Mouse (Mus musculus): ENCODE measurements around the gene Nt5dc2.
A peak's percentile ranks its signal among the peaks of the same experiment; 100 is the strongest.

Gene Nt5dc2

DNA sequence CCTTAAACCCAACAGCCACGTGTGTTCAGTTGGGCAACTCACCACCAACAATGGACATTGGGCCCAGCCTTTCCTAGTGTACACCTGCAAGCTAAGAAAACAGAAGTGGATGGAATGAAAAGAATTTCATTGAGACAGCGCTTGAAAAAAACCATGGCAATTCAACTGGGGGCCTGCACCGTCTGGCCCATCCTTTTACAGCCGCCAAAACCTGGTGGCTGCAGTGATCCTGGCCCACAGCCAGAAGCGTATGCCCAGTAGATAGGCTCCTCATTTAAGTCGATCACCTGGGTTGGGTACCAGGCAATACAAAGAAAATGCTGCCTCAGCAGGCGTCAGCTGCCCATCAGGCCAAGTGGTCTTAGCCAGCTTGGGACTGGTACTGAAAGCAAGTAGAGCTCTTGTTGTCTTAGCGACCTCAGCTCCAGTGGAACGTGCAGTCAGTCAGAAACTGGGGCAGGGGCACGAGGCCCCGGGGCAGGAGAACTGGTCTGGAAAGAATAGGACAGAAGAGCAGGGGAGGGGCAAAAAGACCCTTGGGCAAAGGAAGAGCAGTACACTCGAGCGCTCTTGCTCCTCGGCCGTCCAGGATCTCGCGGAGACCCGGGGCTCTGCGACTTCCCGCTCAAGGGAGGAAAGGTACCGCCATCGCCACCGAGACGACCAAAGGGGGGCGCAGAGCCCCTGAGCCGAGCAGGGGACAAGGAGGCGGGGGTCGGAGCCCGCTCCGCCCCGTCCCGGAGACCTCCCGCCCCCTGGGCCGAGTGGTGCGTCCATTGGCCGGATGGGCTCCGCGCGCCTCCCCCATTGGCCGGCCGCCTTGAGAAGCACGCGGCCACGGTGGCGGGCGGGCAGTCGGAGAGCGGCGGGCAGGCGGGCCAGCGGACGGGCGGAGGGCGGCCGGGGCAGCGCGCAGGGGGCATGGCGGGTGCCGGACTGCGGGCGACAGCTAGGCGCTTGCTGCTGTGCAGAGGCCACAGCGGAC, at the start of gene Nt5dc2:
TSS of gene Nt5dc2 (plus strand) at position 818 of the 985 bp plus-strand sequence.
- DNase-seq, result peak; percentile 84

GRCm38 (mm10) chr14:31081147-31081546, 49.7 kb upstream of the Nt5dc2 start:
- DNase-seq, result no peak

DNA sequence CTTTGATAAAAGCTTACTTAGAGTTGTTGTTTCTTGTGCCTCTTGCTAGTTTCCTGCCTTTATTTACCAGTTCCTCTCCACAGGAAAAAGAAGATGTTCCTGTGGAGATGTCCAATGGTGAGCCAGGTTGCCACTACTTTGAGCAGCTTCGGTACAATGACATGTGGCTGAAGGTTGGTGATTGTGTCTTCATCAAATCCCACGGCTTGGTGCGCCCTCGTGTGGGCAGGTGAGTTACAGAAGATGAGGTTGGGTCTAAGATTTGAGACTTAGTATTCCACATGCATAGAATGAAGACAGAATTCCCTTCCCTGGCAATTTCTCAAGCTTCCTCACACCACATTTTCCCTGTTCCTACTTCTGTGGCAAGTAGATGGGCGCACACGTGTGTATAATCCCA, 43.4 kb upstream of the Nt5dc2 start:
- peak; percentile 5 for DNase-seq

DNA sequence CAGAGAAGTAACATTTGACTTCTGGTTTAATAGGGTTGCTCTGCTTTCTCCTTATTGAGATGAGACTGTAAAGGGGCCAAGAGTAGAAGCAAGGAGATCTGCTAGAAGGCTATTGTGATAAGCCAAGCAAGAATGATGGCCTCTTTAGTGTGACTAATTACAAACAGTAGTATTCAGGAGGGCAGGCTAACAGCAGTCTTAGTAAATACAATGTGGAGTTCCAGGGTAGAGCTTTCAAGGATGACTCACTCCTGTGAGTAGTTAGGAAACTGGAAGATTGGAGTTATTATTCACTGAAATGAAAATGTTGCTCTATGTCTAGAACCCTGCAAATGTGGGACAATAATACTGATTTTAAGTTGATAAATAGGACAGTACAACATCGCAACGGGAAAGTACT, 42.3 kb upstream of the Nt5dc2 start:
- DNase-seq, result no peak

DNA sequence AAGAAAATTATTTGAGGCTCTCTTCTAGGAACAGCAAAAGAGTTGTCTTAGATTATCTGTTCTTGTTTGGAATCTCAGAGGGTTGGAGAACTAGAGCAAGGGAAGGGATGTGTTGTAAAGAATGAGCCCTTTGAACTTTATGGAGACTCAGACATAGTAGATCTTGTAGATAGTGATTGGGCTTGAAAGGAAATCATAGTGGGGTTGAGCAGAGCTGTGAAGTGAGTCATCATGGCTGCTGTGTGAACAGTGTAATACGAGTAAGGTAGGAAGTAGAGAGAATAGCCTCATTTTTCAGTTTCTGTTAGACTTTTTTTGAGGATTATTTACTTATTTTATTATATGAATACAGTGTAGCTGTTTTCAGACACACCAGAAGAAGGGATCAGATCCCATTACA, 40.9 kb upstream of the Nt5dc2 start:
- no peak for DNase-seq

- no peak for DNase-seq
Measured at GRCm38 (mm10) chr14:31105156-31105555, 25.7 kb upstream of the Nt5dc2 start.

DNA sequence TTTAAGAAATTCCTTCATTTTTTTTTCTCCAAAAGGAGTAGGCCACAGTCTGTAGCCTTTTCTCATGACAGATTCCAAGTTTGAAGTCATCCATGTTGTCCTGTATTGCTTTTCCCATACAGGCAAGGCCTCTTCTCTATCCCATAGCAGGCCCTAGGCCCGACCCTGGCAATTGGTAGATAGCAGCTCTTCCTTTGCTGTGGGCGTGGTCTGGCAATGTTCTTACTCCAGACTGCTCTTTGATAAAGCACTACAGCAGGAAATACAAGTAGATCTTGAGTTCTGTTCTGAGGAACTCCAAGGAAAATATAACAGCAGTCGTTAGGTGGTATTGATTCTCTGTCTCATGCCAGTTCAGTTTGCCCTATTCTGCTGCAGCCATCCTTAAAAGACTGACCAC, 20.2 kb upstream of the Nt5dc2 start:
- no peak for DNase-seq

DNA sequence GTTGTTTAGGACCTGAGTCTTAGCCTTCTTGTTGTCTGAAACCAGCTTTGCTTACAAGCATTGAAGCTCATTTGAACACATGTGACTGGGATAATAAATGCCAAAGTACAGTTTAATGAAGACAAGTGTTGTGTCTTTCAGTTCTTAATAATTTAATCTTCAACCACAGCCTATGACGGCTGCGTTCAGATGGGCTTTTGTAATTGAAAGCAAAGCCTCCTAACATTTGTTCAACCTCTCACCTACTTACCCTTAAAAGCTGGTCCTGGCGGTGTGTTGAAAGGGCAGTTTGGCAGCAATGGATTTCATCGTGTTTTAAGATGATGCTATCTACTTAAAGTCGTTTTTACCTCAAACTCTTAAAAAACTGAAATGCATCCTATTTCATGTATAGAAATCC, 18.7 kb upstream of the Nt5dc2 start:
- DNase-seq, result no peak

DNA sequence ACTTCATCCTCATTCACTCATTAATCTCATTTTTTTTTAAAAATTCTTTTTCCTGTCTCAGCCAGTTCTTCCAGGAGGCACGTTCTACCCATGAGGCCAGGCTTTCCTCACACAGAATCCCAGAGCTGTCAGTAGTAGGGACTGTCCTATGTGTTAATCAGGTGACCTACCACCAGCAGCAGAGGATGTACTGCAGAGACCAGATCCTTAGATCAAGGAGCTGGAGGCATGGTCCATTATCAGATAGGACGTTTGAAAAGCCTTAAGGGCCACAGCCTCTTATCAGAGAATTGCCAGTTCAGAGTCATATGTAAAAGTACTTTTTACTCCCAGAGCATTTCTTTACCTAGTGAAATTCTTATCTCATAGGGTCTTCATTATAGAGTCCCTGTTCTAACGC, 16.8 kb upstream of the Nt5dc2 start:
- DNase-seq, result no peak

DNA sequence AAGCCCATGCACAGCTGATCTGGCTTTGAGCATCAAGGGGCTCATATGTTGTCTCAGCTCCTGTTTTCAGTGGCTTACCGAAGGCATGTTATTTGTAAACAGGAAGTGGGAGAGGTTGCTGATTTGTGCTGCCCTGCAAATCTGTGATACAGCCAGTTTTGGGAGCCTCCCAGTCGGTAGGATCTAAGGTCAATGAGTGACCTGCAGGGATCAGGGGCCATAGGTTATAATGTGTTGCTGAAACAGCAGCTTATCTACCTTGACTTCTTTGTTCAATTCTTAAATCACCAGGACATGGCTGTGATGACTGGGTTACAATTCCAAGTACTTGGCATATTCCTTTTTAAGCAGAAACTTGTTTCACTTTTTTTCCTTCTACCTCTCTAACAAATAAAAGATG, 15.3 kb upstream of the Nt5dc2 start:
- no peak for DNase-seq

- no peak for DNase-seq
Measured at GRCm38 (mm10) chr14:31125106-31126075, 5.5 kb upstream of the Nt5dc2 start.

GRCm38 (mm10) chr14:31126826-31127225, 4.0 kb upstream of the Nt5dc2 start:
- peak; percentile 1 for DNase-seq

- peak; percentile 80 for DNase-seq
Measured at GRCm38 (mm10) chr14:31128101-31128825, 2.6 kb upstream of the Nt5dc2 start.

- peak; percentile 98 for DNase-seq
Measured at GRCm38 (mm10) chr14:31128826-31129219, 2.0 kb upstream of the Nt5dc2 start, which contains the start of gene Smim4. Gene Smim4 (minus strand): TSS chr14:31128956.

- DNase-seq, result no peak
Measured at GRCm38 (mm10) chr14:31129326-31130235, 1.3 kb upstream of the Nt5dc2 start.

DNA sequence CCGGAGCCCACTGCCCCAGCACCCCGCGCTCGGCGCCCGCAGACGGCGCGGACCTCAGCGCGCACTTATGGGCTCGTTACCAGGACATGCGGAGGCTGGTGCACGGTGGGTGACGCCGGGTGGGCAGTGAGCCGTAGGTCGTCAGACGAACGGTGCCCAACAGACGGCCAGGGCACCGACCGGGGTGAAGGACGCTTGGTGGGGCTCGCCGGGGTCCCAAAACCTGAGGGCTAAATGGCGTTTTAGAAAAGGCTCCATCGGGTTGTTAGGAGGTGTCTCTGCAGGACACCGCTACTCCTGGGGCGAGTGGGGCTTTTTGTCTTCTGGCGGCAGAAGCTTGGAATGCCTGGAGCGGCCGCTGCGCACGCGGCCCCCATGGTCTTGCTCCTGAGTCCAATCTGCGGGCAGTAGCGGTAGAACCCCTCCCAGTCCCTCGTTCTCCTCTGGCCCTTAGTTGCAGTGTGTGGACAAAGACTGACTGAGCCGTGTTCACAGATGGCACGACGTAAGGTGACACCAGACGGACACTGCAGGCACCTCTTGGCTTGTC, 494 bp downstream of the Nt5dc2 start:
- no peak for DNase-seq

DNA sequence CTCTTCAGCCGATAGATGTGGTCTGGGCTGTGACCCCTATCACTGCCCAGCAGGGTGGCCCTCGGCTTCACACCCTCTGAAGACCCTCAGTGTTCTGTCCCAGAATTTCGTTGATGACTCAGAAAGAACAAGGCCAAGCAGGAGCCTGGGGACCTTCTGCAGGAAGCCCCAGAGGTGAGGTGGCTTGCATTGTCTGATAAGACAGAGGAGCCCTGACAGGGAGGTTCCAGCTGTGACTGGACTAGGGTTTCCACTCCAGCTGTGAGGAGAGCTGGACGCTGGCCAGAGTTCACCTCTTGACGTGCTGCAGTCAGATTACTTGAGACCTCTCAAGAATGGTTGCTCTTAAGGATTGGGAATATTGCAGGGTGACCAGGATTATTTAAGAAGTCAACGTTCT, 1.2 kb downstream of the Nt5dc2 start:
- no peak for DNase-seq

- no peak for DNase-seq
Measured at GRCm38 (mm10) chr14:31132491-31132975, 1.7 kb downstream of the Nt5dc2 start.

GRCm38 (mm10) chr14:31133023-31133665, 2.3 kb downstream of the Nt5dc2 start:
- no peak for DNase-seq

All from kidney, adult 11 months (tissue).